Mouse (Mus musculus) spleen, postnatal 10 days (tissue): ENCODE measurements around the gene Pigr.

Source experiments
- DNase-seq, 2 experiments: peaks; one replicate each; pipeline ENCODE4 v3.0.0; 2021 to 2022; ENCODE audit warnings: low spot score in 2 of 2

The Pigr gene

GRCm38 (mm10) chr1:130829906-130830830 is 3.7 kb downstream of the Pigr start:
- no peak for DNase-seq

GRCm38 (mm10) chr1:130832230-130833149 is 6.0 kb downstream of the Pigr start:
- DNase-seq, result no peak

GRCm38 (mm10) chr1:130835161-130835936 is 8.9 kb downstream of the Pigr start:
- no peak for DNase-seq

- peak in 1 of 2 experiments; percentile 72 for DNase-seq
These were observed 11.8 kb downstream of the Pigr start for GRCm38 (mm10) chr1:130838288-130838687.

GRCm38 (mm10) chr1:130840599-130841379 is 14.3 kb downstream of the Pigr start:
- DNase-seq, result no peak

GRCm38 (mm10) chr1:130841621-130842020 is 15.1 kb downstream of the Pigr start:
- DNase-seq, result no peak

- DNase-seq, result no peak
These were observed 18.0 kb downstream of the Pigr start for GRCm38 (mm10) chr1:130844516-130844915.

GRCm38 (mm10) chr1:130849530-130850214 is 23.2 kb downstream of the Pigr start:
- no peak for DNase-seq

- DNase-seq, result peak in 1 of 2 experiments; percentile 40
These were observed 23.9 kb downstream of the Pigr start for GRCm38 (mm10) chr1:130850405-130850804.

- no peak for DNase-seq
These were observed 28.3 kb downstream of the Pigr start for GRCm38 (mm10) chr1:130854819-130855218.

- DNase-seq, result no peak
These were observed 29.2 kb downstream of the Pigr start for GRCm38 (mm10) chr1:130855723-130856122.

- DNase-seq, result no peak
These were observed 31.0 kb downstream of the Pigr start for GRCm38 (mm10) chr1:130857456-130857855.

GRCm38 (mm10) chr1:130864238-130864637 is 37.8 kb downstream of the Pigr start:
- DNase-seq, result peak in 1 of 2 experiments; percentile 69

GRCm38 (mm10) chr1:130864741-130865140 is 38.3 kb downstream of the Pigr start:
- no peak for DNase-seq

GRCm38 (mm10) chr1:130865541-130866221 is 39.2 kb downstream of the Pigr start, which contains the start of gene Fcmr:
TSS of gene Fcmr (plus strand) at chr1:130865669.
- peak in 1 of 2 experiments; percentile 30 for DNase-seq

GRCm38 (mm10) chr1:130872912-130873311 is 46.4 kb downstream of the Pigr start:
- peak in 1 of 2 experiments; percentile 6 for DNase-seq

GRCm38 (mm10) chr1:130875139-130875538 is 48.7 kb downstream of the Pigr start:
- no peak for DNase-seq

GRCm38 (mm10) chr1:130875910-130876309 is 49.4 kb downstream of the Pigr start:
- DNase-seq, result no peak

- DNase-seq, result peak in 1 of 2 experiments; percentile 37
These were observed 50.5 kb downstream of the Pigr start for GRCm38 (mm10) chr1:130876931-130877509.
